29 mouse cellular contexts compared by ENCODE assay signal in the genomic region with DNA sequence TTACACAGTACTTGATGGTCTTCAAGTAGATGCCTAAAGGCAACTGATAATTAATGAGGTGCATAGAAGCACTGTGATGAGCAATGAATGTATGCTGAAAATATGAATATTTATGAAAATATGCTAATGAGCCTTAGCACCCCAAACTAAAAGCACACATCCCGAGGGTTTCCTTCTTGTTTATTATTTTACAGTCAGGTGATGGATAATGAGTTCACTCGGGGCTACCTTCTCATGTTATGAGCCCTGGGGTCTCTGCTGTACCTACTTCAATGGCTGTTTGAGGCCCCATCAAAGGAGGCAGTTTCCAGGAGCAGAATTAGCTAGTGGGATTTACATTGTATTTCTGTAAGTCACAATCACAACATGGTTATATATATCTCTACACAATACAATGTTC.
DNase-seq lines count a peak whose midpoint lies in the region; ATAC-seq and TF ChIP-seq lines count a peak whose summit lies in the region.
"Had no signal": no experiment of that assay in that cellular context is flagged by ENCODE, and none has a peak within 500 bp of the region (broad histone marks: within the 10 kb centered on the region; RNA-seq: fewer than 3 reads in every experiment).

No protein-coding gene starts in this region.

- no peak for TF ChIP-seq POLR2A in brain, embryonic 14.5 days (IDR thresholded peaks at IDR 0.05; ENCODE audit: borderline replicate concordance, extremely low read depth, insufficient read depth, insufficient read length, poor library complexity, severe bottlenecking)

- H3K27ac ChIP-seq in forebrain, embryonic 14.5 days (ENCODE audit: low read depth, low read length) = no peak overlapping the region
- no peak overlapping the region for H3K27ac ChIP-seq in forebrain, embryonic 10.5 days
- no peak overlapping the region for H3K27ac ChIP-seq in midbrain, embryonic 13.5 days
- H3K27ac ChIP-seq in midbrain, embryonic 10.5 days (replicated peaks) = no peak overlapping the region
- H3K27ac ChIP-seq: embryonic facial prominence, embryonic 12.5 days; embryonic facial prominence, embryonic 15.5 days; gastrocnemius, adult 2 months; heart, embryonic 15.5 days; hindbrain, embryonic 10.5 days; hindbrain, embryonic 14.5 days had no signal

- H3K36me3 ChIP-seq in forebrain, embryonic 14.5 days (ENCODE audit: control insufficient read depth, insufficient read depth, low read length) = no peaks in the 10 kb centered on the region
- no peaks in the 10 kb centered on the region for H3K36me3 ChIP-seq in forebrain, embryonic 10.5 days (replicated peaks)
- no peaks in the 10 kb centered on the region for H3K36me3 ChIP-seq in midbrain, embryonic 13.5 days
- no peaks in the 10 kb centered on the region for H3K36me3 ChIP-seq in midbrain, embryonic 10.5 days
- H3K36me3 ChIP-seq: embryonic facial prominence, embryonic 12.5 days; embryonic facial prominence, embryonic 15.5 days; G1E; heart, embryonic 12.5 days; heart, embryonic 15.5 days; hindbrain, embryonic 10.5 days had no signal

- no peaks in the 10 kb centered on the region for H3K4me1 ChIP-seq in forebrain, embryonic 14.5 days (ENCODE audit: control insufficient read depth, insufficient read depth, low read length)
- peaks cover 7% of the 10 kb centered on the region for H3K4me1 ChIP-seq in forebrain, embryonic 10.5 days
- H3K4me1 ChIP-seq in midbrain, embryonic 13.5 days (replicated peaks) = peaks cover 14% of the 10 kb centered on the region
- peaks cover 5% of the 10 kb centered on the region for H3K4me1 ChIP-seq in midbrain, embryonic 10.5 days
- H3K4me1 ChIP-seq: embryonic facial prominence, embryonic 12.5 days had no signal

- H3K9me3 ChIP-seq in forebrain, embryonic 14.5 days (replicated peaks; ENCODE audit: control insufficient read depth, low read length) = no peaks in the 10 kb centered on the region
- H3K9me3 ChIP-seq in forebrain, embryonic 10.5 days = no peaks in the 10 kb centered on the region
- no peaks in the 10 kb centered on the region for H3K9me3 ChIP-seq in midbrain, embryonic 13.5 days
- no peaks in the 10 kb centered on the region for H3K9me3 ChIP-seq in midbrain, embryonic 10.5 days (replicated peaks)
- H3K9me3 ChIP-seq: embryonic facial prominence, embryonic 12.5 days; embryonic facial prominence, embryonic 15.5 days; G1E; heart, embryonic 12.5 days; heart, embryonic 15.5 days; hindbrain, embryonic 10.5 days had no signal

- H3K4me3 ChIP-seq in forebrain, embryonic 14.5 days (ENCODE audit: low read depth, low read length) = no peak overlapping the region
- no peak overlapping the region for H3K4me3 ChIP-seq in forebrain, embryonic 10.5 days
- no peak overlapping the region for H3K4me3 ChIP-seq in midbrain, embryonic 13.5 days (replicated peaks)
- no peak overlapping the region for H3K4me3 ChIP-seq in midbrain, embryonic 10.5 days
- H3K4me3 ChIP-seq: embryonic facial prominence, embryonic 12.5 days; embryonic facial prominence, embryonic 15.5 days; gastrocnemius, adult 2 months; heart, embryonic 12.5 days; heart, embryonic 15.5 days; hindbrain, embryonic 10.5 days had no signal

- peak; percentile 26; the same call in 1 of the 2 replicates for ATAC-seq in forebrain, embryonic 14.5 days
- 0 out of 2 replicates have a peak, but pooled peaks have one; percentile 43 for ATAC-seq in midbrain, embryonic 13.5 days
- ATAC-seq: intestine, postnatal 0 days; Patski had no signal

- peak; percentile 8 for DNase-seq in forebrain, embryonic 14.5 days (ENCODE audit: low spot score)
- DNase-seq in forebrain, embryonic 10.5 days (ENCODE audit: extremely low spot score, low spot score) = no peak
- DNase-seq in midbrain, embryonic 10.5 days (ENCODE audit: low spot score) = no peak
- DNase-seq in brain, embryonic 14.5 days (ENCODE audit: low read depth) = peak; percentile 54
- no peak for DNase-seq in gastrocnemius, postnatal 10 days
- DNase-seq: adrenal gland, postnatal 10 days; adrenal gland, postnatal 36 days; B cell, adult 2 months; cerebellum, adult 11 months; cerebellum, adult 2 months; cerebellum, adult 9-11 months; cerebellum, postnatal 25 days; forebrain, postnatal 0 days; gastrocnemius, adult 2 months; gastrocnemius, postnatal 25 days; heart, adult 18-20 months; heart, postnatal 10 days; heart, postnatal 36 days had no signal

- no peak overlapping the region for H3K9ac ChIP-seq in forebrain, embryonic 14.5 days (ENCODE audit: low read length)
- no peak overlapping the region for H3K9ac ChIP-seq in midbrain, embryonic 13.5 days (replicated peaks)
- H3K9ac ChIP-seq: embryonic facial prominence, embryonic 12.5 days; embryonic facial prominence, embryonic 15.5 days; forebrain, postnatal 0 days; heart, embryonic 12.5 days; heart, embryonic 15.5 days; hindbrain, embryonic 14.5 days had no signal

- WGBS in forebrain, embryonic 14.5 days = 59% methylated on average over 2 of the region's 2 CpGs
- WGBS in forebrain, embryonic 10.5 days = 74% methylated on average over 2 of the region's 2 CpGs
- WGBS in midbrain, embryonic 13.5 days = 46% methylated on average over 2 of the region's 2 CpGs
- WGBS in midbrain, embryonic 10.5 days = 77% methylated on average over 2 of the region's 2 CpGs

- no peaks in the 10 kb centered on the region for H3K27me3 ChIP-seq in forebrain, embryonic 14.5 days (replicated peaks; ENCODE audit: control insufficient read depth, insufficient read depth, low read length)
- H3K27me3 ChIP-seq in forebrain, embryonic 10.5 days (ENCODE audit: poor library complexity, severe bottlenecking) = no peaks in the 10 kb centered on the region
- no peaks in the 10 kb centered on the region for H3K27me3 ChIP-seq in midbrain, embryonic 13.5 days
- H3K27me3 ChIP-seq in midbrain, embryonic 10.5 days (ENCODE audit: low read depth, poor library complexity, severe bottlenecking) = no peaks in the 10 kb centered on the region
- H3K27me3 ChIP-seq: CH12.LX; embryonic facial prominence, embryonic 12.5 days; embryonic facial prominence, embryonic 15.5 days; heart, embryonic 12.5 days; heart, embryonic 15.5 days had no signal

- TF ChIP-seq CTCF in brain, embryonic 14.5 days (IDR thresholded peaks at IDR 0.05; ENCODE audit: borderline replicate concordance, extremely low read depth, insufficient read depth, insufficient read length) = no peak

- no peak overlapping the region for H3K4me2 ChIP-seq in forebrain, embryonic 14.5 days (ENCODE audit: low read length)
- no peak overlapping the region for H3K4me2 ChIP-seq in midbrain, embryonic 13.5 days (replicated peaks)
- H3K4me2 ChIP-seq: embryonic facial prominence, embryonic 12.5 days; embryonic facial prominence, embryonic 15.5 days; heart, embryonic 12.5 days; heart, embryonic 15.5 days; hindbrain, embryonic 14.5 days had no signal

Comparison
In these comparisons a context has a peak if more than half of its experiments do, and no peak if none do; other contexts are left out.
1. DNase-seq: peak in forebrain, embryonic 14.5 days (single experiment) and brain, embryonic 14.5 days (single experiment); none in forebrain, embryonic 10.5 days (single experiment), midbrain, embryonic 10.5 days (single experiment) and gastrocnemius, postnatal 10 days (single experiment).